Mouse (Mus musculus) cortical plate, adult 2 months (tissue): ENCODE measurements around the gene Meis1. TPM values are rescaled to one million over a fixed set of nuclear protein-coding genes. Genes with fewer than 3 reads are reported as not detected.

Experiments used
- H3K27ac ChIP-seq: fragments of 200-500 bp; 2 replicates; pipeline ENCODE4 v1.5.1; 2012; ENCODE audit warnings: low read length, control low read depth, inconsistent platforms; ENCODE audit not compliant: insufficient read depth
- H3K4me1 ChIP-seq: fragments of 200-500 bp; 2 replicates; pipeline ENCODE4 v1.6.1; 2011; ENCODE audit warnings: low read length; ENCODE audit not compliant: control insufficient read depth, insufficient read depth
- H3K4me3 ChIP-seq: fragments of 200-500 bp; 2 replicates; pipeline ENCODE4 v1.5.1; 2011; ENCODE audit warnings: mild to moderate bottlenecking, low read length, control low read depth; ENCODE audit not compliant: insufficient read depth
- CTCF ChIP-seq: fragments of 200-500 bp; IDR thresholded peaks from 2 replicates; pipeline ENCODE4 v1.5.1; 2011; ENCODE audit warnings: mild to moderate bottlenecking, control low read depth, low read length; ENCODE audit not compliant: insufficient read depth; ENCODE audit errors: extremely low read depth
- POLR2A ChIP-seq: fragments of 200-500 bp; IDR thresholded peaks from 2 replicates; pipeline ENCODE4 v1.6.1; 2011; ENCODE audit warnings: mild to moderate bottlenecking, low read length, control low read depth; ENCODE audit not compliant: insufficient read depth; ENCODE audit errors: extremely low read depth
- polyA plus RNA-seq: library from polyadenylated mRNA; depleted of rRNA; stranded (reverse); fragments of >200 nt; gene quantifications from 2 replicates; pipeline ENCODE4 v1.2.3, GENCODE M21; 2012

Meis1 gene
- polyA plus RNA-seq, 1 experiment = 3.5 TPM

GRCm38 (mm10) chr11:19008610-19009384 is 10.0 kb downstream of the Meis1 start:
- no peak for TF ChIP-seq CTCF
- no peak for TF ChIP-seq POLR2A
- H3K4me1 ChIP-seq = no peaks in the 10 kb centered on the region
- no peak overlapping the region for H3K4me3 ChIP-seq
- H3K27ac ChIP-seq = no peak overlapping the region

DNA sequence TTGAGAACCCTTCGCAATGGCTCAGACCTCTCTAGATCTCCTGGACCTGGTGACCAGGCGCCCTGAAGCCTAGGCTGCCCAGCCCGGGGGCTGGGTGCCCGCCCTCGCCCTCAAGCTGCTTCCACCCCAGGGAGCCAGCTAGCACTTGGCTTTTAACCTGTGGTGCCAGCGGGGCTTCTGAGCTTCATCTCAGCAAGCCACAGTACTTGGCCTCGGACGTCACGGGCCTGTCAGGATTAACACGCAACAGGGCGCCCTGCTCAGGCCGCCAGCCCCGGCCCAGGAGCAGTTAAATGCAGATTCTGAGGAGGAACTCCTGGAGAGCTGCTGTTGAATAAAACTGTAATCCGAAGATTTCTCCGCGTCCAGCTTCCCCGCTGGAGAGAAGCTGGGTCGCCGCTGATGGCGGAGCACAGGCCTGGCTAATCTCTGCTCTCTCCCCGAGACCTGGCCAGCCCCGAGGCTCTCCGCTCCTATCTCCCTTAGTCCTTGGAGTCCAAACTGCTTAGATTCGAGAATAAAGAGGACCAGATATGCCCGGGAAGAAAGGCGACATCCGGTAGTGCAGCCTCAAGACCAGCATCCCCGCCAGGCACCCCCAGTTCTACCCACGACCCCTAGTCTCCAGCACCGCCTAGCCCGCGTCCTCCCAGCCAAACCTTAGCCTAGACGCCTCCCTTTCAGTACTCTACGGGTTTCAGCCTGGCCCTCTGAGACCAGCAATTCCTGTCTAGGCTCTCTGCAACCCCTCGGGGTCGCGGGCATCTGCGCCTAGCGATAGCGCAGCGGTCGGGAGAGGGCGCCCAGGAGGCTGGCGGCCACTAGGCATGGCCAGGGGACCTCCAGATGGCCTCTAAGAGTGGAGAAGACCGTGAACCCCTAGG is 11.0 kb downstream of the Meis1 start:
- no peaks in the 10 kb centered on the region for H3K4me1 ChIP-seq
- TF ChIP-seq CTCF (no peak), POLR2A (no peak)
- H3K4me3 ChIP-seq = no peak overlapping the region
- no peak overlapping the region for H3K27ac ChIP-seq

DNA sequence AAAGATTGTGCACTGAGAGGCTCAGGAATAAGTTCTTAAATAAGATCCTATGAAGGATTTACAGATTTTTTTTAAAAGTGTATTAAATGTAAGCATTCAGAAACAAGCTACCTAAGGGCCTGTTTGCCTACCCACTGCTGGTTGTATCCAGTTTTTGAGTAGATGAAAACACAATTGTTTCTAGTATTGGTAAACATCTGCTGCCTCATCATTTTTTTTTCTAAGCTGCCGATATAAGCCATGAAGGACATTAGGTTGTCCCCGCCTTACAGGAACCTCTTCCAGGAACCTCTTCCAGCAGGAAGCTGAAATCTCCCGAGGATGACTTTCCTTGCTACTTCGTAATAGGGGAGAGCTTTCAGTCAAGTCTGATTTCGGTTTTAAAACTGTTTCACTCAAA is 11.7 kb downstream of the Meis1 start:
- TF ChIP-seq POLR2A = no peak
- Histone ChIP-seq H3K4me1 (no peaks in the 10 kb centered on the region), H3K27ac (no peak overlapping the region), H3K4me3 (no peak overlapping the region)

DNA sequence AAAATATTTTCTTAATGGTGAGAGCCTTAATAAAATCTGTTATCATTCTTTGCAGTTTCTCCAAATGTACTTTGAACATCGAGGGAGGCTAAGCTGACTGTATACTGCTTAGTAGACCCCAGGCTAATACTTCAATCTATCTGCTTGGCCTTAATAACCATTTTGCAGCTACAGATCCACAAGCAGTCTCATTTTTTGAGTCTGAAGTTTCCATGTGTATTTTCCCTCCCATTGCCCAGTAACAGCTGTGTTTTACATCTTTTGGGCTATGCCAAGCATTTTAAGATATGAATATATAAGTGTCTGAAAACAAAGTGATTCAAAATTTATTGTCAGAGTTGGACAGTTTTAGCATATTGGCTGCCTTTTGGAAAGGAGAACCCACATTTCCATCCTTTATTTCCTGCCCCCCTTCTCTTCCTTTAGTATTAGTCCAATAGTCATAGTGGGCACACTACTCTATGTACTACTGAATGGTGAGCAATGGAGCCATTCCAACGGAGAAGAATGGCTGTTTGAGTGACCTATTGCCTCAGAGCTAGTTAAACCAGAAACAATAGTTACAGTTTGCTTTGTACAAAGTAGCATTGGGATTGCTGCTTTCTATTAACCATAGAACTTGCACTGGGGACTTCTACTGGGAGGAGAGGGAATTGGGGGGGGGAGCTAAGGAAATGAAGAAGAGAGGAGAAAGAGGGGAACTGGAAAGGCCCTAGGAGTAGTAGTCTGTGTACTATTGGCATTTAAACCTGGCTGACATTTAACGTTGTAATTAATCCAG is 12.7 kb downstream of the Meis1 start:
- no peak for TF ChIP-seq POLR2A
- TF ChIP-seq CTCF = no peak
- no peaks in the 10 kb centered on the region for H3K4me1 ChIP-seq
- H3K4me3 ChIP-seq = no peak overlapping the region
- no peak overlapping the region for H3K27ac ChIP-seq

DNA sequence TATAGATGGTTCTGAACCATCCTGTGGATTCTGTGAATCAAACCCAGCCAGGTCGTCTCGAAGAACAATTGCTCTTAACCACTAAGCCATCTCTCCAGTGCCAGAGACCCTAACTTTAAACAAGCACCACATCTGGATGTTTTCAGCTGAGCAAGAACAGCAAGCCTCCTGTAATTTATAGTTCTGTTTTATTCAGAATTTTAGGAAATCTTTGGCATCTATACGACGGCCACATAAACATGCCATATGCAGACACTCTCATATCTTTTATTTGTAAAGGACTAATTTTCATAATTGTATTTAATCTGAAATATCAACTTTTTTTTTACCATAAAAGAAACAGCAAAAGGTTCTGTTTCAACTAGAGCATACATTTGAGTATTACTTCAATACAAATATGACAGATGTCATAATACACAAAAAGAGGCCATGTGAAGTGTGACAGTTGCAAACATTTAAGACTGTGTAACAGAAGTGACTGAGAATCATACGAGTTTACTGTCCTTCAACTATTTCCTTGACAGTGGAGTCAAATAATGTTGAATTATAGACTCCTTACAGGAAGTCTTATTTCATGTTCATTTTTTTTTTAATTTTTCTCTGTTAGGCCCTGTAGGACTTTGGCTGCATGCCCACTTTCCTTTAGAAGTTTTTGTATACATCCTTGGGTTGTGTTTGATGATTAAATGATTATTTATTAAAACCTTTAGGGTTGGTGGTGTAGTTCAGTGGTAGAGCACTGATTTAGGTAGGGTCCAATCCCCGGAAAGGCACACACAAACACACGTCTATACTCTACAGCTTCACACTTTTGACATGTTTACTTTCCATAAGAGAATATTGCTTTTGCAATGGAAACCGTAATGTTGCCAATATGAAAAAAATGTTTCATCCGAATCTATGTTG is 13.5 kb downstream of the Meis1 start:
- Histone ChIP-seq H3K4me1 (no peaks in the 10 kb centered on the region), H3K27ac (no peak overlapping the region), H3K4me3 (no peak overlapping the region)
- TF ChIP-seq POLR2A (no peak), CTCF (no peak)

GRCm38 (mm10) chr11:19003066-19003465 is 15.7 kb downstream of the Meis1 start:
- H3K4me3 ChIP-seq = no peak overlapping the region
- no peak overlapping the region for H3K27ac ChIP-seq
- TF ChIP-seq CTCF (no peak), POLR2A (no peak)
- no peaks in the 10 kb centered on the region for H3K4me1 ChIP-seq

GRCm38 (mm10) chr11:18996767-18997166 is 22.0 kb downstream of the Meis1 start:
- H3K27ac ChIP-seq = no peak overlapping the region

GRCm38 (mm10) chr11:18996289-18996688 is 22.5 kb downstream of the Meis1 start:
- Histone ChIP-seq H3K27ac (no peak overlapping the region), H3K4me3 (no peak overlapping the region), H3K4me1 (no peaks in the 10 kb centered on the region)
- no peak for TF ChIP-seq CTCF
- TF ChIP-seq POLR2A = no peak

More at GRCm38 (mm10) chr11:18996767-18997166, 22.0 kb downstream of the Meis1 start:
- Histone ChIP-seq H3K4me3 (no peak overlapping the region), H3K4me1 (no peaks in the 10 kb centered on the region)
- TF ChIP-seq CTCF = no peak
- no peak for TF ChIP-seq POLR2A
